Mouse (Mus musculus): ENCODE results near the gene Cetn2. TPM values are rescaled to one million over a fixed set of nuclear protein-coding genes. Genes with fewer than 3 reads are reported as not detected.
A peak's percentile ranks its signal among the peaks of the same experiment; 100 is the strongest.

The Cetn2 gene
- total RNA-seq (2021): 10 to 100 TPM; 49.5 to 52.0 TPM

GRCm38 (mm10) chrX:72917884-72918681 lies at the start of gene Cetn2, which contains the start of gene Nsdhl:
Cetn2 (minus strand) TSS chrX:72918411.
Nsdhl (plus strand) TSS chrX:72918557.
- intact Hi-C loops (cut with DNase I): no loop called here
- DNase-seq (ENCODE audit: low spot score in 2 of 2): peak; percentile 85 to 86

GRCm38 (mm10) chrX:72962743-72963142 lies 44.5 kb upstream of the Cetn2 start:
- intact Hi-C loops (cut with DNase I): no loop called here
- no peak for DNase-seq (ENCODE audit: low spot score in 2 of 2)

GRCm38 (mm10) chrX:72961511-72961910 lies 43.3 kb upstream of the Cetn2 start:
- DNase-seq (ENCODE audit: low spot score in 2 of 2): no peak

GRCm38 (mm10) chrX:72960431-72960830 lies 42.2 kb upstream of the Cetn2 start:
- intact Hi-C loops (cut with DNase I): no loop called here
- DNase-seq (ENCODE audit: low spot score in 2 of 2): no peak

More at GRCm38 (mm10) chrX:72961511-72961910, 43.3 kb upstream of the Cetn2 start:
- intact Hi-C loops (cut with DNase I): no loop called here

- intact Hi-C loops (cut with DNase I): no loop called here
These were observed 38.3 kb upstream of the Cetn2 start for GRCm38 (mm10) chrX:72956486-72956885.

GRCm38 (mm10) chrX:72953464-72953863 lies 35.3 kb upstream of the Cetn2 start:
- intact Hi-C loops (cut with DNase I): no loop called here
- DNase-seq (ENCODE audit: low spot score in 2 of 2): no peak

More at GRCm38 (mm10) chrX:72956486-72956885, 38.3 kb upstream of the Cetn2 start:
- DNase-seq (ENCODE audit: low spot score in 2 of 2): no peak

- intact Hi-C loops (cut with DNase I): no loop called here
- DNase-seq (ENCODE audit: low spot score in 2 of 2): no peak
These were observed 3.2 kb upstream of the Cetn2 start for GRCm38 (mm10) chrX:72921391-72921790.

- DNase-seq (ENCODE audit: low spot score in 2 of 2): no peak
- intact Hi-C loops (cut with DNase I): no loop called here
These were observed 460 bp upstream of the Cetn2 start for GRCm38 (mm10) chrX:72918682-72919059.

- no peak for DNase-seq (ENCODE audit: low spot score in 2 of 2)
- intact Hi-C loops (cut with DNase I): no loop called here
These were observed 6.6 kb downstream of the Cetn2 start for GRCm38 (mm10) chrX:72911611-72912010.

GRCm38 (mm10) chrX:72908404-72908741 lies 9.8 kb downstream of the Cetn2 start:
- no peak for DNase-seq (ENCODE audit: low spot score in 2 of 2)
- intact Hi-C loops (cut with DNase I): loop anchor here (5.0 kb wide), 1 partner anchor 1261 kb away; no protein-coding TSS in a partner anchor

GRCm38 (mm10) chrX:72907619-72908403 lies 10.4 kb downstream of the Cetn2 start:
- intact Hi-C loops (cut with DNase I): loop anchor here (5.0 kb wide), 1 partner anchor 1261 kb away; no protein-coding TSS in a partner anchor
- no peak for DNase-seq (ENCODE audit: low spot score in 2 of 2)

GRCm38 (mm10) chrX:72902530-72902929 lies 15.7 kb downstream of the Cetn2 start:
- no peak for DNase-seq (ENCODE audit: low spot score in 2 of 2)
- intact Hi-C loops (cut with DNase I): no loop called here

GRCm38 (mm10) chrX:72896055-72896437 lies 22.2 kb downstream of the Cetn2 start:
- no peak for DNase-seq (ENCODE audit: low spot score in 2 of 2)
- intact Hi-C loops (cut with DNase I): no loop called here

- peak; percentile 36 to 40 for DNase-seq (ENCODE audit: low spot score in 2 of 2)
- intact Hi-C loops (cut with DNase I): no loop called here
These were observed 22.7 kb downstream of the Cetn2 start for GRCm38 (mm10) chrX:72895388-72896054.

Other genes starting within 250 kb of the Cetn2 start
- gene Gabrq, start 93.2 kb downstream of the Cetn2 start, total RNA-seq (2021): 1 to 10 TPM; 1.4 to 1.8 TPM
- gene Nsdhl, start 146 bp upstream of the Cetn2 start, total RNA-seq (2021): 10 to 100 TPM; 23.2 to 27.3 TPM
- under 1 TPM; 0.54 to 0.63 TPM for gene Zfp185, start 68.9 kb upstream of the Cetn2 start, total RNA-seq (2021)
- gene Pnma5, start 118.7 kb upstream of the Cetn2 start, total RNA-seq (2021): under 1 TPM; 0.30 to 0.48 TPM
- gene Pnma3, start 146.4 kb upstream of the Cetn2 start, total RNA-seq (2021): 10 to 100 TPM; 13.7 to 16.0 TPM
- gene Xlr4a, start 164.1 kb upstream of the Cetn2 start, total RNA-seq (2021): 1 to 10 TPM in 1 of 2 experiments, under 1 TPM in 1; 0.59 to 1.7 TPM
- gene Xlr3a, start 178.7 kb upstream of the Cetn2 start, total RNA-seq (2021): 1 to 10 TPM; 2.9 to 4.2 TPM
- gene Gm14685, start 198.6 kb upstream of the Cetn2 start, total RNA-seq (2021): under 1 TPM in 1 of 2 experiments, not detected in 1; 0.70 TPM
- gene Xlr5b, start 230.4 kb upstream of the Cetn2 start, total RNA-seq (2021): not detected
- 1 to 10 TPM; 1.2 TPM for gene DXBay18, start 231.0 kb upstream of the Cetn2 start, total RNA-seq (2021)

Measured in left cerebral cortex, postnatal 36 days (tissue).